Mouse (Mus musculus) CD4-positive, CD25-positive, alpha-beta regulatory T cell, adult 2 months (primary cell): ENCODE data around the gene Map3k1.

ENCODE experiments used
- DNase-seq: peaks from one replicate; pipeline ENCODE4 v3.0.0-alpha.2; 2012; ENCODE audit warnings: low read depth, low spot score

The Map3k1 gene

DNA sequence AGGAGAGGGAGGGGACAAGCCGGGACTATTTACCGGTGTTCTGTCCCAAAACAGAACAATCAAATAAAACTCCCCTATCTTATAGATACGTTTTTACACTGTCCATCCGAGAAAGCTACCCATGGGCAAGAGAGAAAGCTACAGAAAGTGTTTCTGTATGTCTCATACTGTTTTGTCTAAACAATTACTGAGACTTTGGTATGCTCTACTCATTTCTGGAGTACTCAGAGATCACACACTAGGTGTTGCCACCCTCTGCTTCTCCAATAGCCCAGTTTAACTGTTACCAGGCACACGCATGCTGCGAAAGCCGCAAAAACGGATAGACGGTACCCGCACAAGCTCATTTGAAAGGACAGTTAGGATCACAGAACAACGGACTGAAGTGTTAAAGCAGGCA lies 17.2 kb downstream of the Map3k1 start:
- no peak for DNase-seq

- no peak for DNase-seq
Measured at GRCm38 (mm10) chr13:111789420-111790065, 19.2 kb downstream of the Map3k1 start.

DNA sequence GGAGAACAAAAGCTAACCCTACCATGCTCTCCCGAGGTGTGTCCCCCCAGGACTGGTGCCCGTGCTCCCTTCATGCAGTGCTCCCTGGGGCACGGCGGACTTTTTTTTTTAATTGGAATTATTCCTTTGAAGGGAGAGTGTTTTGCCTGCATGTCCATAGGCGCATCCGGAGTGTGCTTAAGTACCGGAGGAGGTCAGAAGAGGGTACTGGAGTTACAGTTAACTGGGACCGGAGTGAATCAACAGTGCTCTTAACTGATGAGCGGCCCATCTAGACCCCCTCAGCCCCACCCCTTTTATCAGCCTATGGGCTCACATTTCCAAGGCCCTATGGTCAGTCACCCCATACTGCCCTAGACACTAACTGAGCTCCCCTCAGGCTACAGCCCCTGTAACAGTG lies 19.9 kb downstream of the Map3k1 start:
- no peak for DNase-seq

DNA sequence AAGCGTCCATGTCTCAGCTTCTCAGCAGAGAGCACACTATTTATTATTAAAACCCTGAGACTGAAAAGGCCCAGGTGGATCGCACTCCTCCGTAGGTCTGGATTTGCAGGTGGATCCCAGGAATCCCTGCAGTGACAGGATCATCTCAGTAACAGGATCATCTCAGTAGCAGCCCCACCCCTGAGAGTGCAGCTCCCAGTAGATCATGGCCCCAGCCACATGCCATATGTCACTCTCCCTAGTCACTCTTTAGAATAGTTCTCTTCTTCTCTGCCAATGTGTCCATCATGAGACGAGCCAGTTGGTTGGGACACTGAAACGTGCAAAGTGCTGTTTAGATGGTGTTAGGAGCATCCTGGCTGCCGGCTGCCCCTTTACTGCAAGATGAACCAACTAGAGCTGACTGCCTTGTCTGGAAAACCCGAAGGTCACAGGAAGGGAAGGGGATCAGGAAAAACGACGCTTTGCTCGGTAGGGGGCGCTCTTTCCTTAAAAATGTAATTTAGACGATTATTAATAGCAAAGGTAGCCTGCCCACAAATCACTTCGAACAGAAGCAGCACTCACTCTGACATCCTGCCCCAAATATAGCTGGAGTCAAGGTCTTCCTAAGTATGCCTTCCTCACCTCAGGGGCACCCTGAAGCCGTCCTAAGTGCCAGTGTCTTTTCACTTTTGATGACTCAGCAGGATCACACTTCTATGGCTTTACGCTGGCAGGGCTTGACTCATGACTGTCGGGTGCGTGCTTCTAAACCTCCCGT lies 20.8 kb downstream of the Map3k1 start:
- peak; percentile 83 for DNase-seq

DNA sequence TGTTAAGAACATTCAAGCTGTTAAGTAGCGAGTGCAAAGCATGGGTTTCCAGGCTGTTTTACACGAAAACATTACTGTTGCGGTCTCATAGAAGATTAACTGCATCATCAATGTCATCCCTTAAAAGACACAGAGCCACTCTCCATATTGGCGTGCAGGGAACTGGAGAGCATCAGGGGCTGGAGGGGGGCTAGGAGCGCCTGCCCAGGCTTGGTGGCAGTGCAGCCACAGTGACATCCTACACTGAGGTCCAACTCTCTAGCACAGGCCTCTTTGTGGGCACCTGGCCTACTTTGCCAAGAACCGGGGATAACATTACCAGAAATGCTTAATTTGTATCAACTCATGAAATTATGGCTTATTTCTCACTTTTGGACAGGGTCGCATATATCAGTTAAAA lies 22.2 kb downstream of the Map3k1 start:
- DNase-seq = no peak

GRCm38 (mm10) chr13:111783451-111783850 lies 25.3 kb downstream of the Map3k1 start:
- no peak for DNase-seq

DNA sequence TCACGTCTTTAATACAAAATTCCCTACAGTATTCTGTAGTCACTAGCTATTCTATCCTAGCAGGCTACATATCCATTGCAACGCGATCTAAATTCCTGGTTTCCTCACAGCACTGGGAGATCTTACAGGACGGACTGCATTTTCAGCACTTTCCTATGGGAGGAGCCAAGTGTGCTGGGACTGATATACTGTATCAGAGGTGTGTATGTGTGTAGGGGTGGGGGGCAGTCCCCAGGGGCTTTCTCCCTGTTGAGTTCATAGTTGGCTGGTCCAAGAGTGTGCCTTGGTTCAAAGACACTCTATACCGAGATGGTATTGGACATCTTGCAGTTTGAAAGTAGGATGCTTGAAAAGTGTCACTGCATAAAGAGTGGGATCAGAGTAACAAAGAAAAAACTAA lies 29.3 kb downstream of the Map3k1 start:
- no peak for DNase-seq

- DNase-seq = peak; percentile 60
Measured at GRCm38 (mm10) chr13:111778606-111779005, 30.2 kb downstream of the Map3k1 start.

DNA sequence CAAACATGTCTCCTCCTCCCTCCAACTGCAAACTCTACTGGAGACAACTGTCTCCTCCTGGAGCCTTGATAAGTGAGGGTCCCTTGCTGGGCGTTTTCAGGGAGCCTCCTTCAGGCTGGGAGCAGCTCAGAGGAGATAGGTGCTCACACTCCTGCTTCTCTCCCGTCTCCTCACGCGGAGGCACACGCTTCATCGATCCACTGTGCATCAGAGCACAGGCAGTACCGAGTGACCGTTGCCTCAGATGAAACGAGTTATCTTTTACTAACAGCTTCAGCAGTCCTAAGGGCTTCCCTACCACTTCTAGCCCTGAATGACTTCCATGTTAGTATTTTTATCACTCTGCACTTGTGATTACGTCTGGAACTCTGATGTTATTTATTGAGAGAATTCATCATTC lies 30.9 kb downstream of the Map3k1 start:
- DNase-seq = no peak

DNA sequence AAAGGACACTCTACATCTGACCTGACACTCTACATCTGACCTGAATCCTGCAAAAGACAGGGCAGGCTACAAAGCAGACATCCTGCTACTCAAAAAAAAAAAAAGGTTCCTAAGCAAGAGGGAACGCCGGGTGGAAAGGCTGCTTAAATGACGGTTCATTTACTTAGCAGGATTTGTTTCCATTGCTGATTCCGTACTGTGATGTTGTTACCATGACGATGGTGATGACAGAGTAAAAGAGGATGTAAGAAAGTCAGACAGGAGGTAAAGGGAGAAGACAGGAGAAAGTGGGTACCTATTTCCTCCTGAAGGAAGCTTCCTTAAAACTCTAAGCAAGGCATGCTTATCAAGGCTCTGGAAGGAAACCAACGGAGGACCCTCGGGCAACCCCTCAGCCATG lies 31.6 kb downstream of the Map3k1 start:
- peak; percentile 49 for DNase-seq

DNA sequence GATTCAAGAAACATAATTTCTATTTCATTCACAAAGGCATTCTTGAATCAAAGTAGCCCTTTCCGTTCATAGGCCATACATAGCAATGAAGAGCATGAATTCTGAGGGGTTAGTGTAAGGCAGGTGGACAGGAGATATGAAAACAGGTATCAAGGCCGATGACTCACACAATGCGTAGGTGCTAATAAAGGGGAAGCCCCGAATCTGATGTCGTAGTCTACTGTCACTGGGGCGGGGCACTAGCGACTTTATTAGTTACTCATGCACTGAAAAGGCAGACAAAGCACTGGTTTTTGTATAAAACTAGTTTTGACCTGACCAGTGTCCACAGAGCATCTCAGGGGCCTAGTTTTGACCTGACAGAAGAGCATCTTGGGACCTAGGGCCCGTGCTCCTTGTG lies 36.7 kb downstream of the Map3k1 start:
- DNase-seq = peak; percentile 71

DNA sequence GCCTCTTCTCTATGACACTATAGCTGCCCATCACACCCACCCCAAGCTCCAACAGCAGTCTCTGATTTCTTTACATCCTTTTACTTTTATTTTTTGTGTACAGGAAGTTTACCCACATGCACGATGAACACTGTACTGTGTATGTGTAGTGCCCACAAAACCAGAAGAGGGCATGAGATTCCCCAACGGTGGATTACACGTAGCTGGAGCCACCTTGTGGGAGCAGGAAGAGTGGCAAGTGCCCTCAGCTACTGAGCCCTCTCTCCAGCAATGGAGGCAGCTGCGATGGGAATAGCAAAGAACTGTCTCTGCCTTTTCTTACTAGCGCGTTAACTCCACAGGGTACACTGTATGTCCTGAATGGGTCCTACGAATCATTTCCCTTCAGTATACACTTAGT lies 37.6 kb downstream of the Map3k1 start:
- peak; percentile 72 for DNase-seq

DNA sequence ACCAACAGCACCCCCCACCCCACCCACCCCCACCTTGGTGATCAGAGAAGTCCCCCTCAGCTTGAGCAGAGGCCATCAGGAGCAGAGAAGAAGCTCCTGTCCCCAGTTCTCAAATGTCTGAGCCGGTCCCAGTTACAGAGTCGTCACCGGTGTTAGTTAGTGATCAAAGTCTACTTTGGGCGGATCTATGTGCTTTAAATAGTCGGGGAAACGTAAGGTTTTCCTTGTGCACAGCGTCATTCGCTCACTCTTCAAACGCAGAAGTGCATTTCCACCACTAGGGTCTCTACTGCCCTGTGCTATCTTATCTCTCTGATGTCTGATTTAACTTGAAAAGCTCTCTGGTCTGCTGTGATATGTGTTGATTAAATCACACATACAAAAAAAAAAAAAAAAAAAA lies 38.0 kb downstream of the Map3k1 start:
- DNase-seq = no peak

DNA sequence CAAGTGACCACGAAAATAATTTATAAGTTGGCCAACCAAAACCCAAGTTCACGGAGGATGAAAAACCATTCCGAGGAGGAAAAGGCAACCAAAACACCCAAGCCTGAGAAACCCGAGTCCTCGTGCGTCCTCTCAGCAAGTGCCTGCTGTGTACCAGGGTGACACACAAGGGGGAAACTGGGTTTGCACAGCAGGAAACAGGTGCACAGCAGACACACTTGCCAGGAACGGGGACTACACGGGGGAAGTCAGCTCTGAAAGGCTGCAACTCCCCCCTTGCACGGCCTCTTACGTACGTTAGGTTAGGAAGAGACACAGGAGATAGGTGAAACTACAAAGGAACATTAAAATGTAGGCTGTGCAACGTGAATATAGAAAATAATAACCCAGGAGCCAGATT lies 46.3 kb downstream of the Map3k1 start:
- no peak for DNase-seq

DNA sequence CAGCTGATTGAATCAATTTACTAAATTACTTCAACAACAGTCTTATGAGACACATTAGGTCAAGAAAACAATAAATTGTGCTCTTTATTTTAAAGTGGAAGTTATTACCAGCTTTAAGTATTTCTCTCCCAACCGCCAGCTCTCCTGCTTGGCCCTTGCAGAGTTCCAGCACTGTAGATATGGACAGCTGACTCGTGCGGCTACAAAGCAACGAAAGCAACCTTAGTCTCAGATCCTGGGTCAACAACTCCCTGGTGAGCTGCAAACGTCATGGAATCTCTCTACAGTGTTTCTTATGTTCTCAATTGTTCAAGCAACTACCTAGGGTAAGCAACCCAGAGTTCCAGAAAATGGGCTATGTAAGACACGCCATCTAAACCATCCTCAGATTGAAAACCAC lies 51.8 kb downstream of the Map3k1 start:
- no peak for DNase-seq

GRCm38 (mm10) chr13:111755937-111756336 lies 52.9 kb downstream of the Map3k1 start:
- DNase-seq = no peak

DNA sequence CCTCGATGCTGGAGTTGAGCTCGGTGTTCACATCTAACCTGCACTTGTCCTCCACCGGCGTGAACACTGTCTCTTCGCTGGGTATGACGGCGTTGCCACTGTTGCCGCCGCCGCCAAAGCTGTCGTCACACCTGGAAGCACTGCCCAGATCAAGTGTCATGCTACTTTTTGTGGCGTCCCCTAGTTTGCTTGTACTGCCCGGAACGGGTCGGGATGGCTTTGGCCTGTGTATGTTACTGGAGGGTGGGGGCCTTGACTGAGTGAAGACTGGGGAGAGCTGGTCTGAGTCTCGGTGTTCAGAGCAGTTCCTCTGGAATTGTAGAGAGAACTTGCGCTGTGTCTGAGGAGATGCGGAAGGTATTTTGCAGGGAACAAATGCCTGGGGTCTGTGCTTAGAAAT lies 53.4 kb downstream of the Map3k1 start:
- DNase-seq = no peak

- no peak for DNase-seq
Measured at GRCm38 (mm10) chr13:111753321-111753720, 55.5 kb downstream of the Map3k1 start.

DNA sequence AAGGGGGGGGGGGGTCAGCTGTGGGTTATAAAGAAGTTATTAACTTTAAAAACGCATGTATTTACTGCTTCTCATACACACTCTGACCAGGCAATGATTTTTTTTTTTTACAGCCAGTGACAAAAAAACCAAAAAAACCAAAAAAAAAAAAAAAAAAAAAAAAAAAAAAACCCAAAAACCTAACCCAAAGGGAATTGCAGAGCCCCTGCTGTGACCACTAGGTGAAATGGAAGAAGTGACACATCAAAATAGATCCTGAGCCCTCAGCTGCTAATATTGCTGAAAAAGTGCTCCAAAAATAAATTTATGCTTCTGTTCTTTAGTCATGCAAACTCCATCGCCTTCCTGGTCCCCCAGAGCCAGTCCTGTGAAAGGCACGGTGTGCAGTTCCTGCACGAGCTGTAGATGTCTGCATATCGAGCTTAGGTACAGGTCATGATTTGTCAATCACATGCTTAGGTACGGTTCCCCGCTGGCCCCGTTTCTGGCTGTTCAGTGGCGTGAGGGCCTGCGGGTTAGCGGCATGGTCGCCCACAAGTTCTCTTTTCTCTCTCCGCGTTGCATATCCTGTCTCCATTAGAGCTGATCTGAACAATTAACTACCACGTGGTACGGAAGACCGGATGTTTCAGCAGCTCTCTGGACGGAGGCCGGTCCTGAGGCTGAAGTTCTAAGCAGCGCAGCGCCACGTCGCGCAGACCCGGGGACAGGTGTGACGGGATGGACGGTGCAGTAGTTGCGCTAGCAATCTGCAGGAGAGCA lies 60.3 kb downstream of the Map3k1 start:
- no peak for DNase-seq

DNA sequence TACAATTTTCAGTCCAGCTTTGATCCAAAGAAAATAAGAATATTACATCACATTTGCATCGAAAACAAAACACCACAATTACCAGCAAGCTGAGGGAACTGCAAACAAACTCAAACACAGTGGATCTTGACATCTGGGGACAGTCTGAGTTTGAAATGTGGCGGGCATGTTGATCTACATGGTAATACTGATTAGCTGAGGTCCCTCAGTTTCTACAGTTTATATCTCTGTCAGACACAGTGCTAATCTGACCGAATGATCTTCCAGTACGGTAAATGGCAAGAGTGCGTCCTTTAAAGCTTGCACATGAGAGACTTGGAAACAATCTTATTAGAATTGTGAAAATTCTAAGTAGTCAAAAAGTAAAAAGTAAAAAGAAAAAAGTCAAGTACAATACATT lies 62.0 kb downstream of the Map3k1 start:
- no peak for DNase-seq

GRCm38 (mm10) chr13:111745216-111745615 lies 63.6 kb downstream of the Map3k1 start:
- no peak for DNase-seq

DNA sequence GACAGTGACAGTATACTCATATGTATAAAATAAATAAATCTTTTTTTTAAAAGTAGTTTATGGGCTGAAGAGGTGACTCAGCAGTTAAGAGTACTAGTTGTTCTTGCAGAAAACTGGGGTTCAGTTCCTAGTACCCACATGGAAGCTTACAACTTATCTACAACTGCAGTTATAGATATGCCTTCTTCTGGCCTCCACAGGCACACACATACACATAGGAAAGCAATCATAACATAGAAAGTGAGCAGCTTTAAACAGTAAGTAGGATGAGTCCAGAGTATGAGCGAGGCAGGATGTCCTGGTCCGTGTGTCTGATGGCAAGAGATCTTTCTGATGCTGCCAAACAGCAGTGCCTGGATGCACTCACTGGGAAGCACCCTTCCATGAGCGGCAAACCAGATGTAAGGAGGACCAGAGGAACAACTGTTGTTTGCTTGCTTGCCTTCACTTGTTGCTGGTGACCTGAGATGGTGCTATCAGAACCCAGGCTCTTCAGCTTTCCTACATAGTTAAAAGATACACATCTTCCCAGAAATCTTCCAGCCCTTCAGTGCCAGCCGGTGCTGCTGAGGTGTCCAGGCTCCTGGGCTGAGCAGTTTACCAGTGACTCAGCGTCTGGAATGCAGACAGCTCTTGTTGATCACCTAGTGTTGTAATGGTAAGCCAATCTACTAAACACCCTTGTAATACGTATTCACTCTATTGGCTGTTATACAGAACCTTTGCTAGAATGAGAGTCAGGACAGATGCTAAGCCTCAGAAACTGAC lies 64.4 kb downstream of the Map3k1 start:
- no peak for DNase-seq
